Mouse (Mus musculus) thymus, adult 18-20 months (tissue): ENCODE results near the gene Pym1.

Source experiments
- DNase-seq, 2 experiments: peaks; one replicate each; pipeline ENCODE4 v3.0.0; 2022; ENCODE audit warnings: mixed read lengths in 2 of 2

Gene Pym1

DNA sequence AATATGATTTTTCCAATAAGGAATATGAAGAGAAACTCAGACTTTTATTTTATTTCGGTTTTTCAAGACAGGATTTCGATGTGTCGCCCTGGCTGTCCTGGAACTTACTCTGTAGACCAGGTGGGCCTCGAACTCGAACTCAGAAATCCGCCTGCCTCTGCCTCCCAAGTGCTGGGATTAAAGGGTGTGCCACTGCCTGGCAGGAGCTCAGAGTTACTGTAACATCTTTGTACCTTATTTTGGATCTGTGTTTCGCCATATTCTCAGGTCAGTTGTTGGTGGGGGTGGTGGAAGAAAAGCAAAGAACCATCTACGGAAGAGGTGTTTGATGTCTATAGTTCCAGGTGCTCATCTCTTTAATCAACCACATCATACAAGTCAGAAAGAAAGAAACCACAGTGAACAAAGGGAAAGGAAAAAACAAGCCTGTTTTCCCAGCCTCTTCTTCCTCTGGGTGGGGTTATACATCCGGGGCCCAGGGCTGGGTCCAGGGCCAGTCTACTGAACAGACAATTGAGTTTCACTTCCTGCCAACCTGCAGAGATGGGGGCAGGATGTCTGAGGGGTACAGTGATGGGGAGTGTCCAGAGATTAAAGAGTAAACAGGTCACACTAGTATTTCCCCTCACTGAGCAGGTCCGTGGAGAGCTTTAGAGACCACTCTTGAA lies 1.6 kb upstream of the Pym1 start:
- peak; percentile 77 to 89 for DNase-seq

DNA sequence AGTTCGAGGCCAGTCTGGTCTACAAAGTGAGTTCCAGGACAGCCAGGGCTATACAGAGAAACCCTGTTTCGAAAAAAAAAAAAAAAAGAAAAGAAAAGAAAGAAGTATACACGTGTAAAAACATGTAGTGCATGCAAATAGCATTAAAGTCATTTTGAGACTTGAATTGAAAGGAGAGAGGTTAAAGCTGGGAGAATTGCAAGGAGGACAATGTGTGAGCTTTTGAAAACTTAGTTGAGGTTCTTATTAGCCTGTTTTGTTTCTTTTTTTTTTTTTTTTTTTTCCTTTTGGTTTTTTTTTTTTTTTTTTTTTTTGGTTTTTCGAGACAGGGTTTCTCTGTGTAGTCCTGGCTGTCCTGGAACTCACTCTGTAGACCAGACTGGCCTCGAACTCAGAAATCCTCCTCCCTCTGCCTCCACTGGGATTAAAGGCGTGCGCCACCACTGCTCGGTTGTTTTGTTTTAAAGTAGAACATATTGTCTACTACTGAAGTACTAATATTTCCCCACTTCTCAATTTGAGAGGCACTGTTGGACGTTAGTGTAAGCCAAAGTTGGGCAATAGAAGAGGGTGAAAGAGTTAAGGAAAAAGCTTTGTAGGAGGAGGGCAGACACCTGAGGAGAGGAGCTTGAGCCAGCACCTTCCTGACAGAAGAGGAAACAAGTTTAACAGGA lies 580 bp upstream of the Pym1 start:
- no peak for DNase-seq

- peak; percentile 67 to 84 for DNase-seq
Observed at GRCm38 (mm10) chr10:128748252-128748864, 669 bp downstream of the Pym1 start.

DNA sequence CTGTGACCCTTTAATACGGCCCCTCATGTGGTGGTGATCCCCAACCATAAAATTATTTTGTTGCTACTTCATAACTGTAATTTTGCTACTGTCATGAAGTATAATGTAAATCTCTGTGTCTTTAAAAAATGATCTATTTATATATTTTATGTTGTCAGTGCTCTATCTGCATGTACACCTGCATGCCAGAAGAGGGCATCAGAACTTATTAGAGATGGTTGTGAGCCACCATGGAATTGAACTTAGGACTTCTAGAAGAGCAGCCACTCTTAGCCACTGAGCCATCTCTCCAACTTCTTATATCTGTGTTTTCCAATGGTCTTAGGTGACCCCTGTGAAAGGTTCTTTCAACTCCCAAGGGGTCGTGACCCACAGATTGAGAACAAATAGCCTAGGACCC lies 25.2 kb downstream of the Pym1 start:
- DNase-seq = no peak

GRCm38 (mm10) chr10:128773685-128774084 lies 26.0 kb downstream of the Pym1 start:
- no peak for DNase-seq

DNA sequence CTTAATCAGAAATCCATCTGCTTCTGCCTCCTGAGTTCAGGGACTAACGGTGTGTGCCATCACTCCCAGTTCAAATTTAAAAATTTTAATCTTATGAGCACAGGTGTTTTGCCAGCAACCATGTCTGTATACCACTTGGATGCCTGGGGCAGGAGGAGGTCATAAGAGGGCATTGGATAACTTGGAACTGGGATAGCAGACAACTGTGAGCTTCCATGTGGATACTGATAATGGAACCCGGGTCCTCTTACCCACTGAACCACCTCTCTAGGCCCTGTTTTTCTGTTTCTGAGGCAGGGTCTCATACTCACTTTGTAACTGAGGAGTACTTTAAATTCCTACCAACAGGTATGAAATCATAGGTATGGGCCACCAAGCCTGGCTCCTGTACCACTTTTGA lies 30.8 kb downstream of the Pym1 start:
- DNase-seq = no peak

DNA sequence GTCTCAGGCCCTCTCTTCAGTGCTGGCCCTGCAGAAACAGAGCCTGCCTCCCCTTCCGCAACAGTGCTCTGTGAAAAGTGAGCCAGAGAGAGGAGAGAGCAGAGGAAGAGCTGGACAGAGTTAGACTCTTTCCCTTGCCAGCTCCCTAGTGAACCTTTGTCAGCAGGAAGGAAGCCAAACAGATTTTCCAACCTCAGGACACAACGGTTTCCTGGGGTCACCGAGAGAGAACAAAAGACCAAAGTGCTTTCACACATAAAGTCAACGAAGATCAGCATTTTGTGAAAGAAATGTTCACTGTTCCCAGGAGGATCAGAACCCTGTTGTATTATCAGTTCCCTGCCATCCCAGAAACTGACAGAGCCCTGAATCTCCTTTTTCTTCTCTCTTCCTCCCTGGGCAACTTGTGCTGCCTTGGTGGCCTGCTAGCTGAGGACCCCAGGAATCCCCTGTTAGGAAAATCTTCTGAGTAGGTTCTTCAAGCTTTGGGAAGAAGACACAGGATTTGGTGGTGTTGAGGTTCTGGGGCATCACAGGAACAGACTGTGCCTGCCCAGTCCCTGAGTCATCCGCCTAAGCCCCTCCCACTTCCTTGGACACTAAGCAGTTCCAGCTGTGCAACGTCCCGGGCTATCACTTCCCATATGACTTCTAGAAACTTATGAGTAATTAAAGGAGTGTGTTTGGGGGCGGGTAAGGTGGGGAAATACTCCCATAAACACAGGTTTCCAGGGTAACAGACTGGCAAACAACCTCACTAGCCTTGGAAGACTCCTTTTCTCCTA lies 31.5 kb downstream of the Pym1 start:
- DNase-seq = peak; percentile 21

DNA sequence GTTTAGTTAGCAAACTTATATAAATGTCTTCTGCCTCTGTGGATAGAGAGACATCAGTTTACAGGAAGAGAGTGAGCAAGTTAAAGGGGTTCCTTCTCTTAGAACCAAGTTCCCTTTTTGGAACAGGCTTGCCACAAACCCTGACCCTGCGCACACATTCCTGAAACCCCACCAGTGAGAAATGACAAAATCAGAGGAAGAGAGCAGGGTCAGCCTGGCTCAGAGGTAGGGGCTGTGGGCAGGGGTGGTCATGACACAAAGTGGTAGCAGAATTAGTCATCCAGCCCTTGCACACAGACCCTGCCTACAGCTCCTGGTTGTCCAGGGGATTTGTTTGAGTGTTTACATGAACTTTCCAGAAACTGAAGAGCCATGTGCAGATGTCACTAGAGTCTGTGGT lies 32.5 kb downstream of the Pym1 start:
- no peak for DNase-seq

GRCm38 (mm10) chr10:128790398-128791124 lies 42.9 kb downstream of the Pym1 start, which contains the start of gene Mmp19:
Mmp19 (plus strand) TSS chr10:128790910.
- DNase-seq = no peak

DNA sequence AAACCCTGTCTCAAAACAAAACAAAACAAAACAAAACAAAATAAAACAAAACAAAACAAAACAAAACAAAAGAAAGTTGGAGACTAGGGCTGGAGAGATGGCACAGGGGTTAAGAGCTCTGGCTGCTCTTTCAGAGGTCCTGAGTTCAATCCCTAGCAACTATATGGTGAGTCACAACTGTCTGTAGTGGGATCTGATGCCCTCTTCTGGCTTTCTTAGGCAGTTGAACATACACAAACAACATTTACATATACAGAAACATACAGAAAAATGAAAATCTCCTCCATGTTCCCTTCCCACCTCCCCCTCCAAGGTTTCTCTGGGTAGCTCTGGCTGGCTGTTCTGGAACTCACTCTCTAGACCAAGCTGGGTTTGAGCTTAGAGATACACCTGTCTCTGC lies 44.4 kb downstream of the Pym1 start:
- DNase-seq = no peak

GRCm38 (mm10) chr10:128793258-128793657 lies 45.6 kb downstream of the Pym1 start:
- no peak for DNase-seq

- DNase-seq = no peak
Observed at GRCm38 (mm10) chr10:128794391-128794790, 46.7 kb downstream of the Pym1 start.

- DNase-seq = no peak
Observed at GRCm38 (mm10) chr10:128795581-128795980, 47.9 kb downstream of the Pym1 start.

- no peak for DNase-seq
Observed at GRCm38 (mm10) chr10:128798676-128799075, 51.0 kb downstream of the Pym1 start.

DNA sequence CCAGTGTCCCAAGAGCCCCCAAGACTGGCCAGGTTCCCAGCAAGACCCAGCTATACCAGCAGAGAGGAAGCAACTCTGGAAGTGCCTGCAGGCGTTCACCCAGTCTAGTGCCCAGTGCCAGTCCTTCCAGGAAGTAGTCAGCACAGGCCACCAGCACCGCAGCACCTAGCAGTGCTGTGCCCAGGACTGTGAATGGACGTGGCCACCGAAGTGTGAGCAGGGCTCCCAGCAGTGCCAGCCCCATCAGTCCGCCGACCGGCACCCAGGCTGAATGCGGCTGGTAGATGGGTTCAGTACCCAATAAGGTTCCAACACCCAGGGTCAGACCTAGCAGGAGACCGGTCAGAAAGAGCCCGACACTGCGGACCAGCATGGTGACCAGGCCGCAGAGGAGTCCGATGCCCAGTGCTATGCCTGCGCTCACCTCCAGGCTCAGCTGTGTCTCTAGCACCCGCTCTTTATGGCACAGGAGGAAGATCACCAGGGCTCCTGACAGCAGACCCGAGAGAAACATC lies 54.3 kb downstream of the Pym1 start:
- DNase-seq = no peak

DNA sequence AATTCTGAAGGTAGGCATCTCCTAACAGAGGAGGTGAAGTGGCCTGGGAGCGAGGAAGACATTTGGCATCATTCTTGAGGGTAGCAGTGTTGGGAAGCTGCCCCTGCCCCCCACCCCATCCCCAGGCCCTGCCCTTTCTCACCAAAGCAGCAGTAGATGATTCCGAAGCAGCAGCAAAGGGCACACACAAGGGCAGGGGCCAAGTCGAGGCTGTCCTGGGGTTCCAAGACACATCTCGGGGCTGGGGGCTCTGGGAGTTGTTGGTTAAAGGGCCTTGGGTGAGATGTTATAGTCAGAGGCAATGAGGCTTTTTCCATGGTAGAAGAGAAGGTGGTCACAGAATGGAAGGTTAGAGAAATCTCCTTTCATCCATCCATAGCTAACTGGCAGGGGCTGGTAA lies 55.3 kb downstream of the Pym1 start:
- no peak for DNase-seq

- DNase-seq = no peak
Observed at GRCm38 (mm10) chr10:128803361-128803760, 55.7 kb downstream of the Pym1 start.

DNA sequence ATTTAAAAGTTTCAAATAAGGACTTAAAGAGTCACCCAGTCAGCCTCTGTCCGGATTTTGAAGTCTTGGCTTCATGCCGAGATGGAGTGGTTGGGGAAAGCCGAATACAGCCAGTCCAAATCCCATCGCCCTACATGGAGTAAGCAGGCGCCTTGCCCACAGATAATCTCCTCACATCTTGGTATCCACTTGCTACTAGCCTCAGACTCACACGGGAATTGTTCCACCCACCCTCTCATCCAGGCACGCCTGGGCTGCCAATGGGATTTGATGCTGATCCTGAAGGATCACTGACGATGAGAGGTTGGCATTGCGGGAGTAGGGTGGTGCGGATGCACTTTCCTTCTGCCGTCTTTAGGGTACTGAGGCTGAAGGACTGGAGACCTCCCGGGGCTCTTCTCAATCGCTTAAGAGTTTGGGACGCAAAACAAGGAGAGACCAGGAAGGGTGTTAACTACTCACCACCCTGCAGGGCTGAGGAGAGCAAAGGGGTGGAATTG lies 56.1 kb downstream of the Pym1 start, which contains the start of gene Dnajc14:
Gene Dnajc14 (plus strand): TSS at position 292 of the 500 bp plus-strand sequence.
- DNase-seq = peak; percentile 13 to 31

- DNase-seq = peak; percentile 42 to 48
Observed at GRCm38 (mm10) chr10:128804271-128805091, 56.8 kb downstream of the Pym1 start, which contains the start of gene Tmem198b. Tmem198b (minus strand) TSS chr10:128804370.

DNA sequence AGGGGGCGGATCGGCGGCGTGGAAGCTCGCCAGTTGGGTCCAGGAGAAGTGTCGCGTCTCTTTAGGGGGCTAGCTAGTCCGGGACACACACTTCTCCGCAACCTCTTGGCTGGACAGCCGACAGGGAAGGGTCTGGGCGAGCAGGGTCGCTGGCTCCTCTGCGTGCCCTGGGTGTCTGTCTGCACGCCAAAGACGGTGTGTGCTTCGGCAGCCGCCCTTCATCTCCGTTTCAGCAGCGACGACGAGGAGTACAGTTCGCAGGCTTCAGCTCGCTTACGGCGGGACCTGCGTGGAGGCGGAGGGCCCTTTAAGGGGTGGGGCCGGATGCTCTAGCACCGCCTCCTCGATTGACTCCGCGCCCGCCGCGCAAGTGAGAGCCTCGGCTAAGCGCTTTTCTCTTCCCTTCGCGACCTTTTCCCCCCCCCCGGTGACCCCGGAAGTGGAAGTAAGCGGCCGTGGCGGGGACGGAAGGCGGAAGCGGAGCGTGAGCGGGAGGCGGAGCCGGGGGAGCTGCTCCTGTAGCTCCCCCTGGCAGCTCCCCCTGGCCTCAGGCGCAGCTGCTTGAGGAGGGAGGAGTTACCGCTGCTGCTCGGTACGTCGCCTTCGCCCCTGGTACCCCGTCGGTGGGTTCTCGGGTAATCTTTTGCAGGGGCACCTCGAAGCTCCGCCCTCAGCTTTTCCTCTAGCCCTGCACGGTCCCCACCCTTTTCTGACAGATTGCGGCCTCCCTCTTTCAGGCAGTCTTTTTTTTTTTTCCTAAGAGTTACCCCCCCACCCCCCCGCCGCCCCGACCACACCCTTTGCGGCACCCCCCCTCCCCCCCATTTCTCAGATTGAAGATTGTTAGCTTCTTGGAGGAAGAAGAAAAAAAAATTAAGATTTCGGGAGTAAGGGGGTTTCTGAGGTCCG lies 57.7 kb downstream of the Pym1 start:
- peak; percentile 95 for DNase-seq
